Mouse (Mus musculus) embryo, embryonic 10.5 days (tissue): ENCODE results near the gene Spata22.
"Not testable (repeated sequence)": the region's sequence is repeated elsewhere in the genome, so short reads cannot be mapped to it uniquely, and the experiment has no call there.

ENCODE experiments used
- DNase-seq: peaks from one replicate; pipeline ENCODE4 v3.0.0-alpha.2; 2015; ENCODE audit warnings: low spot score

Spata22 gene

GRCm38 (mm10) chr11:73329442-73329841 lies at the start of gene Spata22, which contains the start of the genes Aspa and Gm49340:
Gene Spata22, plus strand, starts transcription at chr11:73329741.
Gene Aspa, minus strand, starts transcription at chr11:73329596.
Gene Gm49340, plus strand, starts transcription at chr11:73329741.
- no peak for DNase-seq

- peak; percentile 28 for DNase-seq
These were observed 48.8 kb upstream of the Spata22 start for GRCm38 (mm10) chr11:73280710-73281109.

GRCm38 (mm10) chr11:73281528-73282027 lies 48.0 kb upstream of the Spata22 start:
- peak; percentile 70 for DNase-seq

- no peak for DNase-seq
These were observed 46.2 kb upstream of the Spata22 start for GRCm38 (mm10) chr11:73283369-73283768.

GRCm38 (mm10) chr11:73283926-73284325 lies 45.6 kb upstream of the Spata22 start:
- no peak for DNase-seq

GRCm38 (mm10) chr11:73284351-73284750 lies 45.2 kb upstream of the Spata22 start:
- DNase-seq = peak; percentile 23

- DNase-seq = no peak
These were observed 39.9 kb upstream of the Spata22 start for GRCm38 (mm10) chr11:73289621-73290020.

- DNase-seq = no peak
These were observed 26.4 kb upstream of the Spata22 start for GRCm38 (mm10) chr11:73303123-73303522.

GRCm38 (mm10) chr11:73315961-73316360 lies 13.6 kb upstream of the Spata22 start:
- no peak for DNase-seq

GRCm38 (mm10) chr11:73318581-73318980 lies 11.0 kb upstream of the Spata22 start:
- DNase-seq = not testable (repeated sequence)

- DNase-seq = not testable (repeated sequence)
These were observed 8.5 kb upstream of the Spata22 start for GRCm38 (mm10) chr11:73321064-73321463.

- DNase-seq = no peak
These were observed 5.4 kb upstream of the Spata22 start for GRCm38 (mm10) chr11:73323906-73324830.

GRCm38 (mm10) chr11:73326485-73326886 lies 3.1 kb upstream of the Spata22 start:
- peak; percentile 4 for DNase-seq

GRCm38 (mm10) chr11:73327361-73327760 lies 2.2 kb upstream of the Spata22 start:
- DNase-seq = no peak

- DNase-seq = no peak
These were observed 3.8 kb downstream of the Spata22 start for GRCm38 (mm10) chr11:73333357-73333756.

- no peak for DNase-seq
These were observed 7.4 kb downstream of the Spata22 start for GRCm38 (mm10) chr11:73336919-73337318.

- DNase-seq = no peak
These were observed 20.9 kb downstream of the Spata22 start, which contains the start of gene Olfr20 for GRCm38 (mm10) chr11:73350483-73350882. Gene Olfr20, plus strand, starts transcription at chr11:73350783.

- DNase-seq = no peak
These were observed 41.4 kb downstream of the Spata22 start, which contains the start of gene Olfr376 for GRCm38 (mm10) chr11:73370946-73371345. Gene Olfr376, plus strand, starts transcription at chr11:73371246.

GRCm38 (mm10) chr11:73395374-73395773 lies 65.8 kb downstream of the Spata22 start:
- DNase-seq = no peak
